Mouse (Mus musculus): ENCODE measurements around the gene Gm7942.
"Not testable (repeated sequence)": the region's sequence is repeated elsewhere in the genome, so short reads cannot be mapped to it uniquely, and the experiment has no call there.

Gene Gm7942

GRCm38 (mm10) chr5:95106638-95107037 lies at the start of gene Gm7942:
Gene Gm7942, plus strand, starts transcription at chr5:95106938.
- DNase-seq, result not testable (repeated sequence)
